Mouse (Mus musculus): ENCODE data around the gene CK137956.

GRCm38 (mm10) chr4:127989347-127989995 lies 18.7 kb upstream of the CK137956 start:
- TF ChIP-seq CTCF (IDR thresholded peaks at IDR 0.05; ENCODE audit: low read depth): no peak
- TF ChIP-seq EP300 (IDR thresholded peaks at IDR 0.05; ENCODE audit: low read depth): no peak

Measured in heart, postnatal 0 days (tissue).